Mouse (Mus musculus) 3134 (cell line): ENCODE results near the gene Fgf22.

ENCODE experiments used
- DNase-seq: peaks from one replicate; pipeline ENCODE4 v3.0.0-alpha.2; 2011; ENCODE audit warnings: low spot score; ENCODE audit not compliant: insufficient read length; ENCODE audit errors: extremely low read depth

Gene Fgf22

GRCm38 (mm10) chr10:79789581-79789980 lies 34.7 kb downstream of the Fgf22 start:
- DNase-seq, result no peak

- DNase-seq, result no peak
Measured at GRCm38 (mm10) chr10:79790861-79791260, 36.0 kb downstream of the Fgf22 start, which contains the start of gene Prss57. TSS of gene Prss57 (minus strand) at chr10:79790961.

- DNase-seq, result no peak
Measured at GRCm38 (mm10) chr10:79792339-79793040, 37.6 kb downstream of the Fgf22 start.

- peak; percentile 84 for DNase-seq
Measured at GRCm38 (mm10) chr10:79793051-79793737, 38.3 kb downstream of the Fgf22 start, which contains the start of gene Palm. TSS of gene Palm (plus strand) at chr10:79793572.

- peak; percentile 77 for DNase-seq
Measured at GRCm38 (mm10) chr10:79793738-79794490, 39.0 kb downstream of the Fgf22 start.

- peak; percentile 83 for DNase-seq
Measured at GRCm38 (mm10) chr10:79794491-79794931, 39.6 kb downstream of the Fgf22 start.

GRCm38 (mm10) chr10:79795905-79796304 lies 41.0 kb downstream of the Fgf22 start:
- DNase-seq, result no peak

- no peak for DNase-seq
Measured at GRCm38 (mm10) chr10:79797326-79797725, 42.5 kb downstream of the Fgf22 start.

- peak; percentile 66 for DNase-seq
Measured at GRCm38 (mm10) chr10:79798289-79798928, 43.5 kb downstream of the Fgf22 start.

- DNase-seq, result no peak
Measured at GRCm38 (mm10) chr10:79800508-79800907, 45.6 kb downstream of the Fgf22 start.

- no peak for DNase-seq
Measured at GRCm38 (mm10) chr10:79801837-79802236, 47.0 kb downstream of the Fgf22 start.

GRCm38 (mm10) chr10:79802331-79802971 lies 47.6 kb downstream of the Fgf22 start:
- DNase-seq, result peak; percentile 58

- no peak for DNase-seq
Measured at GRCm38 (mm10) chr10:79803716-79804323, 48.9 kb downstream of the Fgf22 start.

- DNase-seq, result no peak
Measured at GRCm38 (mm10) chr10:79805636-79806035, 50.8 kb downstream of the Fgf22 start.

- DNase-seq, result no peak
Measured at GRCm38 (mm10) chr10:79806331-79806730, 51.5 kb downstream of the Fgf22 start.

GRCm38 (mm10) chr10:79806972-79807371 lies 52.1 kb downstream of the Fgf22 start:
- DNase-seq, result no peak

GRCm38 (mm10) chr10:79807826-79808225 lies 53.0 kb downstream of the Fgf22 start:
- DNase-seq, result no peak
